Mouse (Mus musculus) forebrain, embryonic 14.5 days (tissue): ENCODE measurements at regions not wholly inside any gene's neighbourhood (a gene's known extent, or its start where the extent isn't known, plus 50 kb on each side); places are given as distances from the start of the nearest gene placed in this dataset. TPM values are rescaled to one million over a fixed set of nuclear protein-coding genes. Genes with fewer than 3 reads are reported as not detected.

Source experiments
- microRNA-seq: library from miRNA; unstranded; fragments of <30 nt; microRNA quantifications from one replicate; pipeline ENCODE4, GENCODE M21; 2016

Small RNA genes in the stretch of these regions (microRNA-seq; reads per million reads assigned to microRNA genes)
- not detected for gene Mir6344
